Mouse (Mus musculus): Measurements from ENCODE around the gene Tomt.

DNA sequence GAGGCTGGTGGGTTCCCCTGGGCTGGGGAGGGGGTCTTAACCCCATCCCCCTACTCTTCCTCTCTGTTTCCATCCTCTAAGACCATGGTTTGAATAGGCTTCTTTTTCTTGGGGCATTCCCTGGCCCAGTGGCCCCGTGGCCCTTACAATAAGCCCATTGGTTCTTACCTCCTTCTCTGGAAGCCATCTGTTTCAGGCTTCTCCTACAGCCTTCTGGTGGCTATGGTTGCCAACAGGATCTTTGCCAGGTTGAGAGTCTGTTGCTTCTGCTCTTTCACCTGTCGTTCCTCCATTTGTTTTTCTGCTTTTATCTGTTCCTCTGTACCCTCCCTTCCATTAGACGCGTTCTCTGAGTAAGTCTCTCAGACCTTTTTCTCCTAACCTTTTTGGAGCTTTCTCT is 31.4 kb upstream of the Tomt start:
- TF ChIP-seq CTCF (IDR thresholded peaks at IDR 0.05; ENCODE audit: low read depth, low read length) (no peak), POLR2A (IDR thresholded peaks at IDR 0.05; ENCODE audit: extremely low read depth, insufficient read depth, low read length) (no peak)

All from liver, adult 2 months (tissue).